Mouse (Mus musculus): Measurements from ENCODE around the gene Serpinb1c. TPM values are rescaled to one million over a fixed set of nuclear protein-coding genes. Genes with fewer than 3 reads are reported as not detected.

The Serpinb1c gene
- polyA plus RNA-seq (2015; fragmentation: Nextera tagmentation; extraction: Ambion mirVana), result not detected in 2 replicates

DNA sequence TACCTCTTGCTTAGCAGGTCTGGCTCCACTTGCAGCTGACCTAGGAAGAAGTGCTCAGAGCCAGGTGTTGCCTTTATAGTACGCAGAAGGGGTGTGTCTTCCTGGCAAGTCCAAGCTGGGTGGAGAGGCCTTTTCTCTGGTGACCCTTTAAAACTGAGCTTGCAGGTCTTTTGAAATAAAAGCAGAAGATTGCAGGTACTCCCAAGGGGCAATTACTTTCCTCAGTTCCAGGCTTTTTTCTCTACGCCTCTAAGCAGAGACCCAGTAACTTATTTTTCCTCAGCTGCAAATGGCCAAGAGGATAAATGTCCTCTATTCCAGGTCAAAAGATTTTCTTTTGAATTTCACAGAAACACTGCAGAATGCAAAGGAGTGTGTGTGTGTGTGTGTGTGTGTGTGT lies at the start of gene Serpinb1c:
Serpinb1c (minus strand) TSS at position 101 of the 400 bp plus-strand sequence.

DNA sequence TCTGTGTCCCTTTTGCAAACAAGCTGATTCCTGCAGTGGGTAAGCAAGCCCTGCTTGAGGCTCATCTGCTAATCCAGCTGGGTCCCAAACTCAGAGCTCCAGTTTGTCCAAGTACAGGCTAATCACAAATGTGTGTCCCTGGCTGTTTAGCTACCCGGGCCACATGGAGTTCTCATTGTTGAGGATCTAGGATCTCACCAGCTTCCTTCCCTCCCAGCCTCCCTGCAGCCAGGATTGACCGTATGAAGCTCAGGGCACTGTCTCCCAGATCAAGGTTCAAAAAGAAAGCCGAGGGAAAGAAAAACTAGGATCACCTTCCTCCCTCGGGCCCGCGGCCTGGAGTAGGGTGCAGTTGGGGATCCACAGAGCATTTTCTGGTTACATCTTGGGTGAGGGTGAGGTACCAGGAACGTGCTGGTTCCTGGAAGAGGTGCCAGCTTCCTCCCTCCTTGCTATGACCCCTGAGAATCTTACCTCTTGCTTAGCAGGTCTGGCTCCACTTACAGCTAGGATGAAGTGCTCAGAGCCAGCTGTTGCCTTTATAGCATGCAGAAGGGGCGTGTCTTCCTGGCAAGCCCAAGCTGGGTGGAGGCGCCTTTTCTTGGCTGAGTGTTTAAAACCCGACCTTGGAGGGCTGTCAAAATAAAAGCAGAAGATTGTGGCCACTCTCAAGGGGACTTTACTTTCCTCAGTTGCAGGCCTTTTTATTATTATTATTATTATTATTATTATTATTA lies 47.2 kb downstream of the Serpinb1c start, which contains the start of gene Serpinb1a:
Serpinb1a (minus strand) TSS at position 518 of the 737 bp plus-strand sequence.

Other genes starting within 250 kb of the Serpinb1c start
- 0.08 and 0.16 TPM in 2 replicates for gene Mylk4, start 114.3 kb downstream of the Serpinb1c start, polyA plus RNA-seq (2015; fragmentation: Nextera tagmentation; extraction: Ambion mirVana)
- gene Wrnip1, start 96.2 kb downstream of the Serpinb1c start, polyA plus RNA-seq (2015; fragmentation: Nextera tagmentation; extraction: Ambion mirVana), result 25.3 and 37.0 TPM in 2 replicates
- not detected in 2 replicates for gene D930007J09Rik, start 95.4 kb downstream of the Serpinb1c start, polyA plus RNA-seq (2015; fragmentation: Nextera tagmentation; extraction: Ambion mirVana)
- gene Serpinb1a, start 47.0 kb downstream of the Serpinb1c start, polyA plus RNA-seq (2015; fragmentation: Nextera tagmentation; extraction: Ambion mirVana), result 32.0 and 46.1 TPM in 2 replicates
- gene Serpinb6b, start 67.0 kb upstream of the Serpinb1c start, polyA plus RNA-seq (2015; fragmentation: Nextera tagmentation; extraction: Ambion mirVana), result 50.7 and 72.7 TPM in 2 replicates
- 12.1 and 15.6 TPM in 2 replicates for gene Serpinb9, start 105.0 kb upstream of the Serpinb1c start, polyA plus RNA-seq (2015; fragmentation: Nextera tagmentation; extraction: Ambion mirVana)
- 0.13 and 0.47 TPM in 2 replicates for gene Serpinb9b, start 129.2 kb upstream of the Serpinb1c start, polyA plus RNA-seq (2015; fragmentation: Nextera tagmentation; extraction: Ambion mirVana)
- gene Serpinb1b, start 180.4 kb upstream of the Serpinb1c start, polyA plus RNA-seq (2015; fragmentation: Nextera tagmentation; extraction: Ambion mirVana), result 0.92 and 1.1 TPM in 2 replicates